Mouse (Mus musculus) T-helper 1 cell (primary cell): Measurements from ENCODE around the gene Vmn1r47.
"Not testable (repeated sequence)": the region's sequence is repeated elsewhere in the genome, so short reads cannot be mapped to it uniquely, and the experiment has no call there.

Experiments
- in situ Hi-C: fragments of 300-600 bp; cut with MboI, MseI; formaldehyde crosslinking; loops from one replicate; pipeline ENCODE4 v1.15.1; 2025; ENCODE audit warnings: high pct_unique_total_duplicates

Vmn1r47 gene

GRCm38 (mm10) chr6:90015847-90016246 is at the start of gene Vmn1r47:
Vmn1r47 (plus strand) TSS chr6:90016147.
- in situ Hi-C loops, result not testable (repeated sequence)

- in situ Hi-C loops, result no loop called here
These were observed 49.6 kb upstream of the Vmn1r47 start for GRCm38 (mm10) chr6:89966341-89966740.

DNA sequence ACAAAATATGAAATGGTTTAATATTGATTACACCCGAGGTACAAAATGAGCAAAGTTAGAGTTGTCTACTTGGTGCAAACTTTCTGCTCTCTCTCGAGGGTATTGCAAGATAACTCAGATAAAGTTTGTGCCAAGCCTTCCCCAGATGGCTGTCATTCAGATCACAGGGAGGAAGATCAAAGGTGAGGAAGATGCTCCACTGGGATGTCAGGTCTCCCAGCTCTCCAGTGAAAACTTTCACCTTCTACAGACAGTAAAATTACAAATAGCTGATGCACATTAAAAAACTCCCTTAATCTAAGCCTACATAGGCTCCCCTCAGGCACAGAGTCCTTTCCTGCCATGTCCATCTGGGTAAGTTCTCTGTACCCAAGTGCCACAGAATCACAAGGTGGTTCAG is 46.9 kb upstream of the Vmn1r47 start, which contains the start of gene Vmn1r46:
Gene Vmn1r46 (plus strand): TSS at position 301 of the 400 bp plus-strand sequence.
- in situ Hi-C loops, result no loop called here

GRCm38 (mm10) chr6:89985989-89986388 is 30.0 kb upstream of the Vmn1r47 start:
- in situ Hi-C loops, result no loop called here

DNA sequence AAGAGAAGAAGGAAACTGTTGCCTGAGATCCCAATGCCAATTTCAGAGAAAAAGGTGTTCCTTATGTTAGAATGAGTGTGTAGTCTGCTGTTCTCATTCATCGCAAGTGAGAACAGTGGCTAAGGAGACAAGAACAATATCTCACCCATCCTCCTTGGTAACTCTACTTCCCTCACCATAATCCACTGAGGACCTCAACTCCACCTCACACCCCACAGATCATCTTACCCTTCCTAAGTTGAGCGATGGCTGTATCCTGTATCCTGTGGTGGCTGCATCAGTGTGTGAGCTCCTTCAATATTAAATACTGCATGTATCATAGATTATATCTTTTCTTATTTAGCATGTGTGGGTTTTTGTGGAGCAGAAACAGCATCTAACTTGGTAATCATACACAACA is 20.8 kb downstream of the Vmn1r47 start, which contains the start of gene Vmn1r48:
Gene Vmn1r48 (minus strand): TSS at position 101 of the 400 bp plus-strand sequence.
- in situ Hi-C loops, result not testable (repeated sequence)
